Mouse (Mus musculus): ENCODE results near the gene Ccdc60. TPM values are rescaled to one million over a fixed set of nuclear protein-coding genes. Genes with fewer than 3 reads are reported as not detected.

Gene Ccdc60
- total and polyA plus RNA-seq, 3 experiments: not detected

DNA sequence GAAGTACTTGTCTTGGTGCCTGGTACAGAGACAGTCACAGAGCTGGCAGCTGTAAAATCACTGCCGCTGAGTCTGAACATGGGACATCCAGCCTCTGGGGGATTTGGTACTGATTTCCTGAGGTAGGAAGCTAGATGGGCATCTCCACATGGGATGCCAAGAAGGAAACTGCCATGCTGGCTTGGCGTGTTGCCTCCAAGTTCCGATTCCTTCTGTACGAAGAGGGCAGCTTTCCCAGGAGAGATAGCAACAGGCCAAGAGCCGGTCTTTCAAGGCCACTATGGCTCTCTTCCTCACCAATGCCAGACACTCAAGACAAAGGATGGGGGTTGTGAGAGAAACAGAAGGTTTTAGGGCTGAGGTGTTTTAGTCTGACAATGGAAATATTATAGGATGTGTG lies 26.8 kb downstream of the Ccdc60 start (continued):
- no peak for TF ChIP-seq MXI1 (IDR thresholded peaks at IDR 0.05; ENCODE audit: low read depth, low read length)
- TF ChIP-seq MAX (IDR thresholded peaks at IDR 0.05; ENCODE audit: low read length): no peak
- TF ChIP-seq NELFE (IDR thresholded peaks at IDR 0.05; ENCODE audit: low read depth, low read length): no peak

DNA sequence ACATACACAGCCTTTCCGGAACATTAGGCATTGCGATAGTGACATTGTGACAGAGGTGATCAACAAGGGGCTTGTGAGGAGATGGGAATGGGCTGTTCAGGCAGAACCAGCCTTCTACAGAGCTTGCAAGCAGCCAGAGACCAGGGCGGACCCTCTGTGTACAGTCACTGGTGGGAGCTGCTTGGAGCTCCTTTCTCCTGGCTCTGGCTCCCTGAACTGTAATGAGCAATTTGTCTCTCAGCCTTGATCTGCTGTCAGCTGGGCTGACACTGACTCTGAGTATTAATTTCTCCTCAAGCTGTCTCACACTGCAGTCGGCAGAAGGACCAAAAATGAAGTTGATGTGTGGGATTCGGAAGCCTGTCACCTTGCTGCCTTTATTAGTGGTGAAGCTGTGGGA lies 28.4 kb downstream of the Ccdc60 start:
- no peaks in the 10 kb centered on the region for H3K9me3 ChIP-seq (replicated peaks; ENCODE audit: insufficient read depth, low read length)

DNA sequence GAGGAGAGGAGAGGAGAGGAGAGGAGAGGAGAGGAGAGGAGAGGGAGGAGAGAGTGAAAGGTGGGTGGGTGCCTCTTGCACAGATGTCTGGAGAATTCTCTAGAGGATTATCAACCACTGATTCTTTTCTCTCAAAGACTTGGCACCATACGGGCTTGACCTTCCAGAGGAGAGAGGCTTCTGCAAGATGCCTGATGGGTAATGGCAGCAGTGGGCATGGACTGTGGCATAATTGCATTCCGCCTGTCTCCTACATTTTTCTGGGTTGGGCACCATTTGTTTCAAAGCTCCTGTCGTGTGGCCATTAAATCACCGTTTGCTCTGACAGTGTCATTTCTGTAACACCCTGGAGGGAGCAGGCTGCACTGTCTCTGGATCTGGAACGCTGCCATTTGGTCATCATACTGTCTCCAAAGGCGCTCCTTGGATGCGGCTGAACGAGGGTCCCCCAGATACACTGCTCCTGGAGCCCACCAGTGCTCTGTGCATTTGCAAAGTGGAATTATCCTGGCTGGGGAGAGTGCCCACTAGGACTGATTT lies 30.4 kb downstream of the Ccdc60 start:
- no peaks in the 10 kb centered on the region for H3K36me3 ChIP-seq (ENCODE audit: control insufficient read depth in 1 of 2, insufficient read depth in 2 of 2, low read length in 2 of 2)
- H3K4me1 ChIP-seq (ENCODE audit: control insufficient read depth in 1 of 2, insufficient read depth in 2 of 2, low read length in 2 of 2): no peaks in the 10 kb centered on the region
- no peak for DNase-seq (ENCODE audit: low read depth, low spot score)
- no peaks in the 10 kb centered on the region for H3K79me2 ChIP-seq (ENCODE audit: control insufficient read depth, insufficient read depth, low read length, poor library complexity)
- H3K27me3 ChIP-seq (ENCODE audit: control insufficient read depth in 1 of 2, insufficient read depth in 2 of 2, low read length in 2 of 2): no peaks in the 10 kb centered on the region
- no peak for TF ChIP-seq MYC (IDR thresholded peaks at IDR 0.05; ENCODE audit: low read depth, low read length)
- TF ChIP-seq ZC3H11A (IDR thresholded peaks at IDR 0.05; ENCODE audit: low read depth, low read length): no peak
- TF ChIP-seq ZKSCAN1 (IDR thresholded peaks at IDR 0.05; ENCODE audit: low read depth, low read length): no peak
- no peak for TF ChIP-seq POLR2AphosphoS5 (IDR thresholded peaks at IDR 0.05; ENCODE audit: borderline replicate concordance, low read depth, low read length)
- no peak for TF ChIP-seq MXI1 (IDR thresholded peaks at IDR 0.05; ENCODE audit: low read depth, low read length)
- TF ChIP-seq HCFC1 (IDR thresholded peaks at IDR 0.05; ENCODE audit: low read depth, low read length): no peak
- TF ChIP-seq MAFK (IDR thresholded peaks at IDR 0.05; ENCODE audit: borderline replicate concordance, low read depth, low read length): no peak
- no peak for TF ChIP-seq ELF1 (IDR thresholded peaks at IDR 0.05; ENCODE audit: low read depth, low read length)
- no peak for TF ChIP-seq POLR2A (IDR thresholded peaks at IDR 0.05; ENCODE audit: control insufficient read depth in 1 of 2, insufficient read depth in 1 of 2, low read depth in 1 of 2, low read length in 2 of 2, poor library complexity in 1 of 2)
- no peak for TF ChIP-seq ZNF384 (IDR thresholded peaks at IDR 0.05; ENCODE audit: low read depth, low read length)
- TF ChIP-seq NRF1 (IDR thresholded peaks at IDR 0.05; ENCODE audit: insufficient read depth, low read depth, low read length, poor library complexity, severe bottlenecking): no peak
- TF ChIP-seq POLR2AphosphoS2 (IDR thresholded peaks at IDR 0.05; ENCODE audit: low read length): no peak
- no peak overlapping the region for H3K9ac ChIP-seq (ENCODE audit: control insufficient read depth, low read depth, low read length, poor library complexity, severe bottlenecking)
- H3K9me3 ChIP-seq (replicated peaks; ENCODE audit: insufficient read depth, low read length): no peaks in the 10 kb centered on the region
- no peak overlapping the region for H3K27ac ChIP-seq (ENCODE audit: control insufficient read depth, low read depth, low read length)
- no peak overlapping the region for H3K4me3 ChIP-seq (ENCODE audit: control insufficient read depth in 1 of 2, insufficient read depth in 1 of 2, low read depth in 2 of 2, low read length in 2 of 2)

More for the DNA sequence above, 28.4 kb downstream of the Ccdc60 start:
- no peaks in the 10 kb centered on the region for H3K27me3 ChIP-seq (ENCODE audit: control insufficient read depth in 1 of 2, insufficient read depth in 2 of 2, low read length in 2 of 2)
- no peak overlapping the region for H3K9ac ChIP-seq (ENCODE audit: control insufficient read depth, low read depth, low read length, poor library complexity, severe bottlenecking)
- TF ChIP-seq POLR2AphosphoS2 (IDR thresholded peaks at IDR 0.05; ENCODE audit: low read length) (no peak), SMC3 (IDR thresholded peaks at IDR 0.05; ENCODE audit: low read depth, low read length) (no peak), GATA1 (IDR thresholded peaks at IDR 0.05; ENCODE audit: low read depth, low read length) (no peak), TBP (IDR thresholded peaks at IDR 0.05; ENCODE audit: low read depth, low read length) (no peak), NRF1 (IDR thresholded peaks at IDR 0.05; ENCODE audit: insufficient read depth, low read depth, low read length, poor library complexity, severe bottlenecking) (no peak), MYB (IDR thresholded peaks at IDR 0.05; ENCODE audit: low read depth, low read length) (no peak), JUND (IDR thresholded peaks at IDR 0.05; ENCODE audit: low read depth, low read length) (no peak), MEF2A (IDR thresholded peaks at IDR 0.05; ENCODE audit: extremely low read depth, insufficient replicate concordance, low read depth, low read length, poor library complexity, severe bottlenecking) (no peak), MAX (IDR thresholded peaks at IDR 0.05; ENCODE audit: low read length) (no peak), CHD1 (IDR thresholded peaks at IDR 0.05; ENCODE audit: low read depth, low read length) (no peak), MXI1 (IDR thresholded peaks at IDR 0.05; ENCODE audit: low read depth, low read length) (no peak), USF2 (IDR thresholded peaks at IDR 0.05; ENCODE audit: borderline replicate concordance in 1 of 2, insufficient read depth in 1 of 2, low read depth in 1 of 2, low read length in 2 of 2) (no peak), CTCF (IDR thresholded peaks at IDR 0.05 in 2 of 3, conservative IDR thresholded peaks at IDR 0.05 in 1 of 3; ENCODE audit: control insufficient read depth in 1 of 3, insufficient read depth in 1 of 3, low read depth in 2 of 3, low read length in 3 of 3, poor library complexity in 1 of 3, severe bottlenecking in 1 of 3) (no peak), NELFE (IDR thresholded peaks at IDR 0.05; ENCODE audit: low read depth, low read length) (no peak), GABPA (IDR thresholded peaks at IDR 0.05; ENCODE audit: low read depth, low read length) (no peak)
- H3K4me1 ChIP-seq (ENCODE audit: control insufficient read depth in 1 of 2, insufficient read depth in 2 of 2, low read length in 2 of 2): no peaks in the 10 kb centered on the region
- no peak overlapping the region for H3K4me3 ChIP-seq (ENCODE audit: control insufficient read depth in 1 of 2, insufficient read depth in 1 of 2, low read depth in 2 of 2, low read length in 2 of 2)
- H3K27ac ChIP-seq (ENCODE audit: control insufficient read depth, low read depth, low read length): no peak overlapping the region
- no peaks in the 10 kb centered on the region for H3K79me2 ChIP-seq (ENCODE audit: control insufficient read depth, insufficient read depth, low read length, poor library complexity)
- no peaks in the 10 kb centered on the region for H3K36me3 ChIP-seq (ENCODE audit: control insufficient read depth in 1 of 2, insufficient read depth in 2 of 2, low read length in 2 of 2)
- DNase-seq (ENCODE audit: low read depth, low spot score): no peak

Data from MEL (cell line).